Mouse (Mus musculus) heart, adult 2 months (tissue): ENCODE data around the gene Zfp91. TPM values are rescaled to one million over a fixed set of nuclear protein-coding genes. Genes with fewer than 3 reads are reported as not detected.

ENCODE experiments used
- DNase-seq, 2 experiments: peaks; one replicate each; pipeline ENCODE4 v3.0.0; 2021
- H3K27ac ChIP-seq: fragments of 200-600 bp; 2 replicates; pipeline ENCODE4 v1.8.1; 2022
- H3K27me3 ChIP-seq: fragments of 200-500 bp; 2 replicates; pipeline ENCODE4 v1.6.1; 2012; ENCODE audit warnings: mild to moderate bottlenecking, low read length, inconsistent platforms, mixed read lengths; ENCODE audit not compliant: control insufficient read depth, insufficient read depth
- H3K36me3 ChIP-seq: fragments of 200-500 bp; 2 replicates; pipeline ENCODE4 v1.6.1; 2012; ENCODE audit warnings: low read length, inconsistent platforms; ENCODE audit not compliant: control insufficient read depth, insufficient read depth
- H3K4me1 ChIP-seq: fragments of 200-500 bp; 2 replicates; pipeline ENCODE4 v1.6.1; 2011; ENCODE audit warnings: low read length; ENCODE audit not compliant: control insufficient read depth, insufficient read depth
- H3K4me3 ChIP-seq: fragments of 200-600 bp; 2 replicates; pipeline ENCODE4 v1.8.1; 2022
- H3K79me2 ChIP-seq: fragments of 200-500 bp; replicated peaks from 2 replicates; pipeline ENCODE4 v1.6.1; 2012; ENCODE audit warnings: mild to moderate bottlenecking, inconsistent platforms, low read length, moderate library complexity, mixed read lengths; ENCODE audit not compliant: control insufficient read depth, insufficient read depth
- H3K9ac ChIP-seq: fragments of 200-500 bp; 2 replicates; pipeline ENCODE4 v1.6.1; 2012; ENCODE audit warnings: low read depth, mild to moderate bottlenecking, control low read depth, inconsistent platforms, low read length, mixed read lengths
- CTCF ChIP-seq: fragments of 200-600 bp; IDR thresholded peaks from 2 replicates; pipeline ENCODE4 v1.8.1; 2022; ENCODE audit warnings: antibody characterized with exemption, mild to moderate bottlenecking, moderate library complexity
- EP300 ChIP-seq: fragments of 200-500 bp; IDR thresholded peaks from 2 replicates; pipeline ENCODE4 v1.6.1; 2011; ENCODE audit warnings: low read depth, low read length, control low read depth; ENCODE audit not compliant: insufficient read depth
- POLR2A ChIP-seq: fragments of 200-500 bp; IDR thresholded peaks from 2 replicates; pipeline ENCODE4 v1.6.1; 2011; ENCODE audit warnings: mild to moderate bottlenecking, low read depth, low read length, control low read depth; ENCODE audit not compliant: insufficient read depth
- WGBS: fragments of 180-500 bp; shearing (Covaris S2); methylation state at CpG from one replicate; pipeline ENCODE4 v1.1.7; 2018; 5-methylcytosine and 5-hydroxymethylcytosine counted together
- intact Hi-C: fragments of 180-260 bp; cut with DNase I; formaldehyde crosslinking; loops from one replicate; pipeline ENCODE4 v1.15.1; 2025
- polyA plus RNA-seq: library from polyadenylated mRNA; depleted of rRNA; stranded (reverse); fragments of >200 nt; gene quantifications from 2 replicates; pipeline ENCODE4 v1.2.3, GENCODE M21; 2012
- total RNA-seq, 2 experiments: library from RNA; stranded (reverse); gene quantifications; 2 replicates each; pipeline ENCODE4 v1.2.3; 2021

The Zfp91 gene
- total and polyA plus RNA-seq, 3 experiments: 17.4 to 84.5 (median 71.9) TPM

- intact Hi-C loops: loop anchor here (1.0 to 5.0 kb wide), 3 partner anchors 58 to 354 kb away; no protein-coding TSS in a partner anchor
- no peaks in the 10 kb centered on the region for H3K4me1 ChIP-seq
- no peak overlapping the region for H3K4me3 ChIP-seq
- no peak for TF ChIP-seq EP300
- TF ChIP-seq CTCF: peak; percentile 91
- H3K36me3 ChIP-seq: no peaks in the 10 kb centered on the region
- no peak overlapping the region for H3K9ac ChIP-seq
- H3K79me2 ChIP-seq: no peaks in the 10 kb centered on the region
- H3K27me3 ChIP-seq: no peaks in the 10 kb centered on the region
- no peak overlapping the region for H3K27ac ChIP-seq
- 18% methylated on average over 4 of the region's 4 CpGs for WGBS
- DNase-seq: no peak
Observed at GRCm38 (mm10) chr19:12820383-12820782, 24.5 kb upstream of the Zfp91 start.

DNA sequence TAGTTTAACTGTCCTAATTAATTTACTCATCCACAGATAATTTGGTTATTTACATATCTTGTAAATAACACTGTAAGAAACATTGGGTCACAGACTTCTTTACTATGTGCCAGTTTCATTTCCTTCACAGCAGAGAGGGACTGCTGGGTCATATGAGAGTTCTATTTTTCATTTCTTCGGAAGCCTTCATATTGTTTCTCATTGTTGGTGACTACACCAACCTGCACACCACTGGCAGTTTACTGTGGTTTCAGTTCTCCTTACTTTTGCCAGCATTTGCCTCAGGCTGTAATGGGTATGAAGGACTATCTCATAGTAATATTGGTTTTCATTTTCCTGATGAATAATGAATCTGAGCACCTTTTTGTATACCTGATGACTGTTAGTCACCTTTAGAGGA, 22.6 kb upstream of the Zfp91 start:
- no peaks in the 10 kb centered on the region for H3K4me1 ChIP-seq
- intact Hi-C loops: loop anchor here (5.0 kb wide), 1 partner anchor 301 kb away; no protein-coding TSS in a partner anchor
- H3K36me3 ChIP-seq: no peaks in the 10 kb centered on the region
- no peak overlapping the region for H3K4me3 ChIP-seq
- no peaks in the 10 kb centered on the region for H3K79me2 ChIP-seq
- no peak for DNase-seq
- no peaks in the 10 kb centered on the region for H3K27me3 ChIP-seq
- no peak overlapping the region for H3K27ac ChIP-seq
- TF ChIP-seq CTCF: no peak
- no peak for TF ChIP-seq POLR2A
- TF ChIP-seq EP300: no peak
- 78% methylated on average over 1 of the region's 1 CpGs for WGBS
- no peak overlapping the region for H3K9ac ChIP-seq

DNA sequence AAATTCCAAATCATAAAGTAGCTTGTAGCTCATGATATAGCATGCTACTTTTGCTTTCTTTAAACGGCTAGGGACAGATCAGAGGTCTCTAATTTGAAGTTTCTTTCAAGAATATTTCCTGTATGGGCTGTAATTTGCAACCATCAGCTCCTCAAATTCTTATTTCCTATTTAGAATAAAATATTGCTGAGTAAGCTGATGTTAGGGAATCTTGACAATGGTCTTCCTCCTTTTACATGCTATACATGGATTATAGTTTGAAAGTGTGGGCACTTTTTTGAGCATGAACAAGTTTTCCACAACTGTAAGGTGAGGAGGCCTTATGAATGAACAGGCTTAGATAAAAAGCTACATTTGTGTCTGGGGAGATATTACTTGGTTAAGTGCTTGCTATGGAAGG, 18.0 kb upstream of the Zfp91 start:
- H3K4me3 ChIP-seq: no peak overlapping the region
- H3K27me3 ChIP-seq: no peaks in the 10 kb centered on the region
- H3K9ac ChIP-seq: no peak overlapping the region
- no peak overlapping the region for H3K27ac ChIP-seq
- TF ChIP-seq EP300: no peak
- no peak for TF ChIP-seq POLR2A
- no peak for TF ChIP-seq CTCF
- 67% methylated on average over 1 of the region's 1 CpGs for WGBS
- no peaks in the 10 kb centered on the region for H3K4me1 ChIP-seq
- H3K79me2 ChIP-seq: no peaks in the 10 kb centered on the region
- DNase-seq: no peak
- H3K36me3 ChIP-seq: no peaks in the 10 kb centered on the region
- intact Hi-C loops: no loop called here

DNA sequence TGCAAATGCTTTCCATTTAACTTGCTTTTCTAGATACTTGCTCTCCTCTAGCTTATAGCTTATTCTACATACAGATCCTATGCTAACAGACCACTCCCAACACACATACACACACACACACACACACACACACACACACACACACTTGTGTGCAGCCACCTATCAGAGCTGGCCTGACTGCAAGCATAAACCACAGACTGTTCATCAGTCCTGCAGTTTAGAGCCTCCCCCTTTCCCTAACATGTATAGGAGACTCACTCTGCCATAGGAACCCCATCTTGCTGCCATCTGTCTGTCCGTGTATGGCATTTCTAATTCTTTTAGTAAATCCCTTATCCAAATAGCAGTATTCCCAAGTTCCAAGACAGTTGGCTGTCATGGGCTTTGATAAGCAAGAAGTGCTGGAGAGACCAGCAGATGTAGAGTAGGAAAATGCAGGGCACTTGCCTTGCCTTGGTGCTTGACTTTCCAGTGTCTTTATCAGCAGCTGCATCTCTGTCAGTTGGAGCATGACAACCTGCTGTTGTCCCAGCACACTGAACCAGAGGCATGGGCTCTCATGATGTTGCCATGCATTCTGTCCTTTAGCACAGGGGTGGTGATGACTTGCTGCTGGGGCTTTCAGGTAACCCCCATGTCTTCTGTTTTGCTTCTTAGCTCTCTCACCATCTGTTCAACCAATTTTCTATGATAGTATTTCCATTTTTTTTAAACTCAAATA, 16.9 kb upstream of the Zfp91 start:
- Histone ChIP-seq H3K4me3 (no peak overlapping the region), H3K4me1 (no peaks in the 10 kb centered on the region), H3K27ac (no peak overlapping the region), H3K27me3 (no peaks in the 10 kb centered on the region), H3K9ac (no peak overlapping the region), H3K79me2 (no peaks in the 10 kb centered on the region), H3K36me3 (no peaks in the 10 kb centered on the region)
- DNase-seq: no peak
- 45% methylated on average over 1 of the region's 1 CpGs for WGBS
- no peak for TF ChIP-seq CTCF
- no peak for TF ChIP-seq EP300
- no peak for TF ChIP-seq POLR2A
- intact Hi-C loops: no loop called here

GRCm38 (mm10) chr19:12806214-12806613, 10.3 kb upstream of the Zfp91 start:
- WGBS: 60% methylated on average over 2 of the region's 2 CpGs
- H3K4me3 ChIP-seq: no peak overlapping the region

GRCm38 (mm10) chr19:12805730-12806129, 9.8 kb upstream of the Zfp91 start:
- no peaks in the 10 kb centered on the region for H3K4me1 ChIP-seq
- TF ChIP-seq POLR2A: no peak
- no peak for TF ChIP-seq EP300
- TF ChIP-seq CTCF: no peak
- H3K27ac ChIP-seq: no peak overlapping the region
- intact Hi-C loops: no loop called here
- DNase-seq: no peak
- WGBS: 62% methylated on average over 3 of the region's 3 CpGs
- no peak overlapping the region for H3K9ac ChIP-seq
- H3K36me3 ChIP-seq: no peaks in the 10 kb centered on the region
- H3K4me3 ChIP-seq: no peak overlapping the region
- H3K27me3 ChIP-seq: no peaks in the 10 kb centered on the region
- no peaks in the 10 kb centered on the region for H3K79me2 ChIP-seq

More at GRCm38 (mm10) chr19:12806214-12806613, 10.3 kb upstream of the Zfp91 start:
- TF ChIP-seq CTCF (no peak), POLR2A (no peak), EP300 (no peak)
- no peaks in the 10 kb centered on the region for H3K36me3 ChIP-seq
- no peak overlapping the region for H3K9ac ChIP-seq
- H3K79me2 ChIP-seq: no peaks in the 10 kb centered on the region
- no peak overlapping the region for H3K27ac ChIP-seq
- no peak for DNase-seq
- intact Hi-C loops: no loop called here
- H3K27me3 ChIP-seq: no peaks in the 10 kb centered on the region
- H3K4me1 ChIP-seq: no peaks in the 10 kb centered on the region
